Mouse (Mus musculus) CH12.LX (cell line): Measurements from ENCODE around the gene Cap2. TPM values are rescaled to one million over a fixed set of nuclear protein-coding genes. Genes with fewer than 3 reads are reported as not detected.

Experiments
- DNase-seq: peaks from one replicate; pipeline ENCODE4 v3.0.0-alpha.2; 2013; ENCODE audit errors: extremely low read depth
- H3K27ac ChIP-seq: 2 replicates; pipeline ENCODE4 v1.5.1; 2012; ENCODE audit warnings: low read depth, mild to moderate bottlenecking, control low read depth, moderate library complexity; ENCODE audit not compliant: insufficient read depth
- H3K27me3 ChIP-seq: replicated peaks from 2 replicates; pipeline ENCODE3; 2012; ENCODE audit warnings: inconsistent platforms
- H3K36me3 ChIP-seq, 2 experiments: replicated peaks in 1 of 2; 2 replicates each; pipeline versions ENCODE3 to v1.6.1; 2012; ENCODE audit warnings: inconsistent platforms in 1 of 2, low read length in 1 of 2, mild to moderate bottlenecking in 1 of 2, mixed read lengths in 1 of 2, moderate library complexity in 1 of 2; ENCODE audit not compliant: control insufficient read depth in 1 of 2, insufficient read depth in 1 of 2
- H3K4me1 ChIP-seq, 2 experiments: 2 replicates each; pipeline ENCODE4 v1.6.1; 2012; ENCODE audit warnings: inconsistent platforms in 1 of 2, moderate library complexity in 1 of 2; ENCODE audit not compliant: insufficient read depth in 2 of 2, control insufficient read depth in 1 of 2
- H3K4me2 ChIP-seq: 2 replicates; pipeline ENCODE4 v1.6.1; 2012; ENCODE audit warnings: low read depth, mild to moderate bottlenecking, control low read depth; ENCODE audit not compliant: poor library complexity, insufficient read depth, severe bottlenecking
- H3K4me3 ChIP-seq, 3 experiments: fragments of 150-350 bp in 1 of 3; sonication (generic) in 1 of 3; replicated peaks in 1 of 3; 2 replicates each; pipeline versions ENCODE3 to v1.5.1; 2011 to 2012; ENCODE audit warnings: low read depth in 2 of 3, low read length in 2 of 3, mild to moderate bottlenecking in 2 of 3, moderate library complexity in 2 of 3, control low read depth in 1 of 3, improper control_type of control experiment in 1 of 3, inconsistent platforms in 1 of 3, mixed read lengths in 1 of 3; ENCODE audit not compliant: poor library complexity in 1 of 3
- H3K79me2 ChIP-seq: replicated peaks from 2 replicates; pipeline ENCODE4 v1.6.1; 2012; ENCODE audit warnings: mild to moderate bottlenecking, moderate library complexity; ENCODE audit not compliant: control insufficient read depth, poor library complexity, insufficient read depth, severe bottlenecking; ENCODE audit errors: extremely low read depth
- H3K9ac ChIP-seq: 2 replicates; pipeline ENCODE4 v1.6.1; 2012; ENCODE audit warnings: low read depth, mild to moderate bottlenecking, control low read depth, moderate library complexity; ENCODE audit not compliant: insufficient read depth
- H3K9me3 ChIP-seq: replicated peaks from 2 replicates; pipeline ENCODE3; 2012; ENCODE audit warnings: low read length, inconsistent platforms, mixed read lengths
- CHD1 ChIP-seq: IDR thresholded peaks from 2 replicates; pipeline ENCODE4 v1.6.1; 2012; ENCODE audit warnings: low read depth, low read length, improper control_type of control experiment, inconsistent platforms
- E2F4 ChIP-seq: IDR thresholded peaks from 2 replicates; pipeline ENCODE4 v1.6.1; 2011; ENCODE audit warnings: low read depth, low read length, improper control_type of control experiment; ENCODE audit not compliant: insufficient replicate concordance
- ELF1 ChIP-seq: IDR thresholded peaks from 2 replicates; pipeline ENCODE4 v1.6.1; 2014; ENCODE audit warnings: low read depth, mild to moderate bottlenecking, inconsistent platforms, low read length, improper control_type of control experiment
- EP300 ChIP-seq: IDR thresholded peaks from 2 replicates; pipeline ENCODE4 v1.6.1; 2011; ENCODE audit warnings: low read length, improper control_type of control experiment
- ETS1 ChIP-seq: conservative IDR thresholded peaks from 2 replicates; pipeline ENCODE4 v1.6.1; 2012; ENCODE audit warnings: low read depth, mild to moderate bottlenecking, inconsistent platforms, low read length, improper control_type of control experiment, moderate library complexity
- GABPA ChIP-seq: IDR thresholded peaks from 2 replicates; pipeline ENCODE4 v1.6.1; 2012; ENCODE audit warnings: low read depth, low read length, improper control_type of control experiment, inconsistent platforms; ENCODE audit not compliant: insufficient replicate concordance
- JUN ChIP-seq: IDR thresholded peaks from 2 replicates; pipeline ENCODE4 v1.6.1; 2011; ENCODE audit warnings: low read depth, mild to moderate bottlenecking, low read length, improper control_type of control experiment, moderate library complexity; ENCODE audit not compliant: insufficient read depth
- KAT2A ChIP-seq: IDR thresholded peaks from 2 replicates; pipeline ENCODE4 v1.6.1; 2012; ENCODE audit warnings: low read length, improper control_type of control experiment, inconsistent platforms; ENCODE audit not compliant: insufficient replicate concordance
- MAZ ChIP-seq: IDR thresholded peaks from 2 replicates; pipeline ENCODE4 v1.6.1; 2012; ENCODE audit warnings: low read depth, mild to moderate bottlenecking, inconsistent platforms, low read length, improper control_type of control experiment, moderate library complexity
- MXI1 ChIP-seq: IDR thresholded peaks from 2 replicates; pipeline ENCODE4 v1.6.1; 2011; ENCODE audit warnings: mild to moderate bottlenecking, low read depth, low read length, improper control_type of control experiment
- MYC ChIP-seq: IDR thresholded peaks from 2 replicates; pipeline ENCODE4 v1.6.1; 2011; ENCODE audit warnings: low read depth, mild to moderate bottlenecking, improper control_type of control experiment, low read length
- PAX5 ChIP-seq: IDR thresholded peaks from 2 replicates; pipeline ENCODE4 v1.6.1; 2012; ENCODE audit warnings: low read length, inconsistent platforms, mixed read lengths
- POLR2A ChIP-seq: IDR thresholded peaks from 2 replicates; pipeline ENCODE4 v1.6.1; 2011; ENCODE audit warnings: low read depth, mild to moderate bottlenecking, improper control_type of control experiment, low read length
- POLR2AphosphoS2 ChIP-seq: IDR thresholded peaks from 2 replicates; pipeline ENCODE4 v1.6.1; 2011; ENCODE audit warnings: low read depth, low read length, improper control_type of control experiment
- RAD21 ChIP-seq: IDR thresholded peaks from 2 replicates; pipeline ENCODE4 v1.6.1; 2011; ENCODE audit warnings: low read depth, mild to moderate bottlenecking, low read length, improper control_type of control experiment, moderate library complexity
- RCOR1 ChIP-seq: conservative IDR thresholded peaks from 2 replicates; pipeline ENCODE4 v1.6.1; 2012; ENCODE audit warnings: low read depth, mild to moderate bottlenecking, inconsistent platforms, low read length, improper control_type of control experiment
- TBP ChIP-seq: conservative IDR thresholded peaks from 2 replicates; pipeline ENCODE4 v1.6.1; 2011; ENCODE audit warnings: low read depth, low read length, improper control_type of control experiment
- TCF12 ChIP-seq: IDR thresholded peaks from 2 replicates; pipeline ENCODE4 v1.6.1; 2014; ENCODE audit warnings: low read depth, mild to moderate bottlenecking, inconsistent platforms, low read length, improper control_type of control experiment
- UBTF ChIP-seq: IDR thresholded peaks from 2 replicates; pipeline ENCODE4 v1.6.1; 2012; ENCODE audit warnings: low read depth, mild to moderate bottlenecking, inconsistent platforms, low read length, improper control_type of control experiment, moderate library complexity
- USF2 ChIP-seq: conservative IDR thresholded peaks from 2 replicates; pipeline ENCODE4 v1.6.1; 2011; ENCODE audit warnings: low read depth, low read length, improper control_type of control experiment
- ZC3H11A ChIP-seq: IDR thresholded peaks from 2 replicates; pipeline ENCODE4 v1.6.1; 2012; ENCODE audit warnings: low read depth, mild to moderate bottlenecking, inconsistent platforms, low read length, improper control_type of control experiment
- dilution Hi-C: fragments of 300-500 bp; cut with MboI; formaldehyde crosslinking; loops from 2 replicates; pipeline ENCODE4 v1.14.3; 2020; ENCODE audit warnings: low sequenced_read_pairs; ENCODE audit not compliant: extremely low pct_unique_long_range_greater_than_20kb, extremely low pct_ligation_motif_present
- in situ Hi-C: fragments of 300-500 bp; cut with MboI; formaldehyde crosslinking; loops from 3 replicates; pipeline ENCODE4 v1.14.3; 2019; ENCODE audit warnings: low sequenced_read_pairs, low pct_ligation_motif_present, low pct_unique_long_range_greater_than_20kb, mixed read lengths
- polyA plus RNA-seq: library from polyadenylated mRNA; unstranded; fragments of >175 nt; gene quantifications from 2 replicates; pipeline ENCODE4 v1.2.1, GENCODE M21; 2012; ENCODE audit warnings: low read depth; ENCODE audit not compliant: insufficient read length
- total RNA-seq, 2 experiments: library from RNA; depleted of rRNA; stranded (reverse); fragments of 300-350 nt in 1 of 2; fragments of >200 nt in 1 of 2; gene quantifications; 2 replicates each; pipeline ENCODE4 v1.2.3; 2012 to 2014

The Cap2 gene
- total and polyA plus RNA-seq, 3 experiments, result 0.04 to 0.11 TPM; not detected in 1

DNA sequence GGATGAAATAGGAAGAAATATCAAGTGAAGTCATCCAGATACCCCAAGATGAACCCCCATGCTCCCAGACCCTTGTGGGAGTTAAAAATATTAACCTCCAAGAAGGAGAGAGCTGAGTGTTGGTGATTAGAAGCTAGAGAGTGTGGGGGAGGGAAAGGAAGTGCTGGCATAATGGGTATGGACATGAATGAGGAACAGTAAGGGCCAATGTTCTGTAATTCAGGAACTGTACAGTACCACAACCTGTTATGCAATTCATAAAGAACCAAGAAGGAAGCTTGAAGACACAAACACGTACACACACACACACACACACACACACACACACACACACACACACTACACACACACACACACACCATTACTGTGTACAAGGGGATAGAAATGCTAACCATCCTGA is 19.8 kb downstream of the Cap2 start:
- Histone ChIP-seq H3K9me3 (no peaks in the 10 kb centered on the region), H3K27me3 (no peaks in the 10 kb centered on the region), H3K36me3 (no peaks in the 10 kb centered on the region), H3K27ac (no peak overlapping the region), H3K79me2 (no peaks in the 10 kb centered on the region), H3K4me1 (peaks cover 4 to 7% of the 10 kb centered on the region in 2 experiments), H3K9ac (no peak overlapping the region), H3K4me2 (no peak overlapping the region), H3K4me3 (no peak overlapping the region)
- no peak for DNase-seq
- dilution Hi-C loops (no loop called here), in situ Hi-C loops (no loop called here)
- no peak for TF ChIP-seq E2F4
- no peak for TF ChIP-seq RCOR1
- no peak for TF ChIP-seq POLR2AphosphoS2
- TF ChIP-seq ETS1, result no peak
- TF ChIP-seq MXI1, result no peak

DNA sequence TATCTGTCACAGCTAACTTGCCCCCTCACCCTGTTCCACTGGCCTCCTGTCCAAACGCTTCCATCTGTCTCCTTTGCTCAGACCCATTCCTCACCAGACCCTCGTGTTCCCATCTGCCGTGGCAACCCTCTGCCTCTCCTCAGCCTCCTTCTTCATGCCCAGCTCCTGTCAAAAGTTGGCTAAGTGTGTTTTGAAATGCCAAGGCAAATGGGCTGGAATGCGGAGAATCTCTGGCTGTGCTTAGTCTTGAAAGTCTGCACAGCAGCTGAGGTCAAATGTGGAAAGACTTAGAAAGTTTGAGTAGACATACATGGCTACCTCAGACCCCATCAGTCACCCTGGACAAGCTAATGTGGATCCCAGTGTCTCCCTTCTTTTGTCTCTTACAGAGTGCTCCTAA is 21.1 kb downstream of the Cap2 start:
- dilution Hi-C loops, result no loop called here
- no peaks in the 10 kb centered on the region for H3K79me2 ChIP-seq
- no peak overlapping the region for H3K27ac ChIP-seq
- no peak for DNase-seq
- H3K4me1 ChIP-seq, result no peaks in the 10 kb centered on the region
- in situ Hi-C loops, result no loop called here
- no peaks in the 10 kb centered on the region for H3K27me3 ChIP-seq
- H3K36me3 ChIP-seq, result no peaks in the 10 kb centered on the region
- H3K4me2 ChIP-seq, result no peak overlapping the region
- H3K4me3 ChIP-seq, result no peak overlapping the region
- H3K9me3 ChIP-seq, result no peaks in the 10 kb centered on the region
- H3K9ac ChIP-seq, result no peak overlapping the region
- TF ChIP-seq EP300 (no peak), GABPA (no peak), MAZ (no peak), JUN (no peak), KAT2A (no peak), RAD21 (no peak), ELF1 (no peak), POLR2A (no peak), CHD1 (no peak), E2F4 (no peak), UBTF (no peak), TBP (no peak)

DNA sequence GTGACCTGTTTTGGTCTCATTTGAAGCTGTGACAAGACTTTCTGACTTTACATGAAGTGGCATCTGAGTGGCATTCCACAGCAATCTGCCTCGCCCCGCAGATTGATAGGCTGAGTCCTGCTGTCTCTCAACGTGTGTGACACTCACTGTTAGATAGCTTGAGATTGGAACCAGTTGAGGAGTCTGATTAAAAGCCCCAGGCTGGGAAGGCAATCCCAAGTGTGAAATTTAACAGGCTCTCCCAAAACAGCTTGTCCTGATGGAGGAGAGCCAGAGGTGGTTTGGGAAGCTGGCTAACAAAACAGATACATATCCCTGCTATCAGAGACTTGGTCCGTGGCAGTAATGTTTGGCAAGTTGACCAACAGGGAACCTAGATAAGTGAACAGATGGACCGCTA is 21.6 kb downstream of the Cap2 start:
- dilution Hi-C loops, result no loop called here
- no peaks in the 10 kb centered on the region for H3K9me3 ChIP-seq
- no peak for DNase-seq
- TF ChIP-seq E2F4, result no peak
- no peak for TF ChIP-seq RCOR1
- no peak for TF ChIP-seq RAD21
- TF ChIP-seq KAT2A, result no peak
- no peak for TF ChIP-seq ELF1
- TF ChIP-seq TCF12, result no peak
- TF ChIP-seq USF2, result no peak
- no peak for TF ChIP-seq ZC3H11A
- TF ChIP-seq MXI1, result no peak
- TF ChIP-seq PAX5, result no peak
- TF ChIP-seq MYC, result no peak
- TF ChIP-seq GABPA, result no peak
- TF ChIP-seq, all 38 proteins: peak for 0
- Histone ChIP-seq H3K4me1 (no peaks in the 10 kb centered on the region), H3K4me2 (no peak overlapping the region), H3K36me3 (no peaks in the 10 kb centered on the region), H3K4me3 (no peak overlapping the region), H3K27ac (no peak overlapping the region), H3K9ac (no peak overlapping the region), H3K27me3 (no peaks in the 10 kb centered on the region), H3K79me2 (no peaks in the 10 kb centered on the region)
- in situ Hi-C loops, result no loop called here
